Mouse (Mus musculus): ENCODE data around the gene Col25a1. TPM values are rescaled to one million over a fixed set of nuclear protein-coding genes. Genes with fewer than 3 reads are reported as not detected.

Col25a1 gene
- polyA plus RNA-seq, 1 experiment: 12.2 TPM

DNA sequence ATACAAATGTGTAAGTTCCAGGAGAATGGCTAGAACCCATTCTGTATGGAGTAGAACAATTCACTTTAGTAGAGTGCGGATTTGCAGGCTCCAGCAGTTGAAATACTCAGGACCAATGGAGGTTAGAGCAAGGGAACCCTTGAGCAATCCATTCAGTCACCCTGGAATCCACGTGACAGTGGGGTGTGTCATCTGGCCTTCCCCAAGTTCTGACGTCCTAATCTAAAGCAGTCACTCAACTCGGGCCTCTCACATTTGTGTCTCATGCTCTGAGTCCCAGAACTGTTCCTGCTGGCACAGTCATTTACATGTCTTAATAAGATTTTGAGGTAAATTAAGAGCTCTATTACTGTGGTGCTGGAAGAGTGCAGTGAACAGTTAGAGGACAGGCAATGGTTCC, 28.6 kb downstream of the Col25a1 start:
- no peak for DNase-seq (ENCODE audit: extremely low spot score in 1 of 2, low spot score in 1 of 2)

DNA sequence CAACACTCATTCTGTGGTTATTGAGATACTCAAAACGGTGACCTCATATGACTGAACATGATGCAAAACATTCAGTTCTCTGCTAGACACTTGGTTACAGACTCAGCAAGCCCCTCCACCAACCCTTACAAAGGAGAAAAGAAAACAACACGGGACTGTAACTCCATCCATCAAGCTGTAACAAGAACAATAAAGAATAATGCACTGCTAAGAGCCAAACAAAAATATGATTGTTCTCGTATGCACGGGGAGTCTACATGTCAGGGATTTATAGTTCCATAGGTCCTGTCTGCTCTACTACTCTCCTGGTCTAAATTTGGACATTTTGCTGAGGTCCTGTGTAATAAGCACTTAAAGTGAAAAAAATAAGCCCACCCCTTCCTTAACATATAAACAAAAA, 29.6 kb downstream of the Col25a1 start:
- no peak for DNase-seq (ENCODE audit: extremely low spot score in 1 of 2, low spot score in 1 of 2)

DNA sequence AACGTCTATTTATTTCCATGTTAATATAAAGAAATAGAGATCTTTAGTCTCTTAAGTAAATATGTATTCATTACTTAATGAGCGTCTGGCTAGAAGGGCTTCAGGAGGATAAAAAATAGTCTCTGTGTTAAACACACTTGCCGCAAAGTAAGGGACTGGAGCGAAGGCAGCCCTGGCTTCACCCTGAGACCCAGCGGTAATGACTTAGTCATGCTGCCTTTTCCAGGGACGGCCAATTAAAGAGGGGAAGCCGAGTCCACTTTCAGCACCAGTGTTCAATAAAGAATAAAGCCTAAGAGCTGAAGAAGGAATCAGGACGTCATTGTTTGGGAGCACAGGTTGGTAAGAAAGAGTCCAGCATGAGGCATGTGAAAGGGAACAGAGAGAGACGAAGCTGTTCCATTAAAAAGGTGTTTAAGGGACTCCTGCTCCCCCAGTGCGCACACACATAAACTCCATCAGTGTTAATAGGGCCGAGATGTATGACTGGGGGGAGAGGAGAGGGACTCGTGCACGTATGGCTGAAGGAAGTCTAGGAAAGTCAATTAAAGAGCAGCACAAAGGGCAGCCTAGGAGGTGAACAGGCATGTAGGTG, 30.1 kb downstream of the Col25a1 start:
- DNase-seq (ENCODE audit: extremely low spot score in 1 of 2, low spot score in 1 of 2): no peak

DNA sequence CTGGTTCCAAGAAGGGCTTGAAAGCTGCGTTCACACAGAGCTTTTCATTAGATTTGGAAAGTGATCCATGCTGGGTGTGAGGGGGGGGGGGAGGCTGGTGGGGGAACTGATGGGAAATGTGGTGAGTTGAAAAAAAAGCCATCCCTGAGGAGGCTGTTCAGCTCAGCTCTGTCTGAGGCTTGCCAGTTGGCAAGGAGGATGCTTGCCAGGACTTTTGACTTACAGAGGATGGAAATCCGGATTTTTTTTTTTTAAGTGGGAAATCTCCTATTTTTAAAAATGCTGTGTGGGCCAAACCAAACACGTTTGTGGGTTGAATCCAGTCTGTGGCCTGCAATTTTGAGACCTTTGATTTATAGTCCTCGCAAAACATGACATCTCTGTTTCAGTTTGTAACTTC, 35.6 kb downstream of the Col25a1 start:
- peak in 1 of 2 experiments; percentile 38 for DNase-seq (ENCODE audit: extremely low spot score in 1 of 2, low spot score in 1 of 2)

DNA sequence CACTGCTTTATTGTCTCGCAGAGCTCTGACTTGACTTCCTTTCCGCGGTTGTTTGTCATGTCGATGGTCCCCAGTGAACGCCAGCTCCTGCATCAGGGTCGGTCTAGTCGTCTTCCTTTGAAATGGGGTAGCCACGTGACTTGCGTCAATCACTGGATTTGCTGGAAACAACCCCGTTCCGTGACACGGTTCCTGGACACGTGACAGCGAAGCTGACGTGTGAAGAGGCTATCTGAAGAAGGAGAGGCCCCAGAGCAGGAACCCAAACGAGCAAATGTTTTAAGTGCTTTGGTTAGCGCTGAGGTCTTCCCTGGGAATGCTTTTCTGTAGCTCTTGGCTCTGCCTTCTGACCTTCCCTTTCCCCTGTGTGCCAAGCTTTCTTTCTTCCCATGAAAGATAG, 41.5 kb downstream of the Col25a1 start:
- DNase-seq (ENCODE audit: extremely low spot score in 1 of 2, low spot score in 1 of 2): no peak

DNA sequence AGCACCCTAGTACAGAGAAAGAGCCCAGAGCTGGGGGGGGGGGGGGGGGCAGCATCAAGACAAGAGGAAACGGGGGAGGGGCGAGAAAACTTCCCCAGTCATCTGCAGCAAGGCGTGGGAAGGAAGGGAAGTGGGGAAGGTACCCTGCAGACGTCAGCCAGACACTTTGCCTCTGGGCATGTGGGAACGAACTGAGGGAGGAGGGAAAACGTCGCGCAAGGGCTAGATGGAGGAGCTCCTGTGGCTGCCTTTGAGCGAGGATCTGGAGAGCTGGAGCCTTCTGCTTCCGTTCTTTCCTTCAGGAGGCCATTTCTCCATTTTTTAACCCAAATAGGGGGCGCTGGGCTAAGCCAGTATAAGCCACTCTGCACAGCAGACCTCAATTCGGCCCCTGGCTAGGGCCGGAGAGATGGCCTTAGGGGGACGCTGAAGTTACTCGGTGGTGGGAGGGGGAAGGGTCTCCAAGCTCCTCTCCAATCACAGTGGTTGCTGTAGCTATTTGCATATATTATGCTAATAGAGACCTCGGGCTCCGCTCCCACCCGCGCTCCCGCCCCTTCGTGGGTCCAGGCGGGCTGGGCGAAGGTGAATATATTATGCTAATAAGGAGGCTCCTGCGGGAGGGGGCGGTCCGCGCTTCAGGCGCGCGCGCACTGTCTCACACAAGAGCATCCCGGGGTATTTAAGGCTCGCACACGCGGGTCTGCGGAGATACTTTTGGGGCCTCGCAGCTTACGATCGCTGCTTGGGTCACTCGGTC, 49.1 kb downstream of the Col25a1 start:
- DNase-seq (ENCODE audit: extremely low spot score in 1 of 2, low spot score in 1 of 2): peak; percentile 80 to 85

DNA sequence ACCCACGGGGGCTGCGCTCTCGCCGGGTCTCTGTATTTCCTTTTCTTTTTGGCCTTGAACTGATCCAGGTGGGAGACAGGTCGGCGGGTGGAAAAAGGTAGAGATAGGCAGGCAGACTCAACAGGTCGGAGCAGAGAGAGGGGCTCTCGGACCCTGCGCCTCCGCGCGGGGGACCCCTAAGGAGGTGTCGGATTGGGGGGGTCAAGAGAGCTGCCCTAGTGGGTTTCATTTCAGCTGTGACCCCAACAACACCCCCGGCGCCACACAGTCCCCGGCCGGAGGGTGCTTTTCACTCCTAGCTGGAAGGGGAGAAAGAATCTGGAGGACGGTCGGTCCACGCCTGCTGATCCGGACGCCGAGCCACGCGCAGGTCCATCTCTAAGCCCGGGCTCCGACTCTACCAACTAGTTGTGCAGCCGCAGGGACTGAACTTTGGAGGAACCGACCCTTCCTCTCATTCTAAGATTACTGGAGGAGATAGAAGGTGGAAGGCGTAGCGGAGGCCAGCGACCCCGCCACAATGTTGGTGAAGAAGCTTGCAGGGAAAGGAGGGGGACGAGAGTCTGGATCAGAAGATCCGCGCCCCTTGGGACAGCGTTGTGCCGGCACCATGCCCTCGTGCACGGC, 49.8 kb downstream of the Col25a1 start:
- peak in 1 of 2 experiments; percentile 16 for DNase-seq (ENCODE audit: extremely low spot score in 1 of 2, low spot score in 1 of 2)

DNA sequence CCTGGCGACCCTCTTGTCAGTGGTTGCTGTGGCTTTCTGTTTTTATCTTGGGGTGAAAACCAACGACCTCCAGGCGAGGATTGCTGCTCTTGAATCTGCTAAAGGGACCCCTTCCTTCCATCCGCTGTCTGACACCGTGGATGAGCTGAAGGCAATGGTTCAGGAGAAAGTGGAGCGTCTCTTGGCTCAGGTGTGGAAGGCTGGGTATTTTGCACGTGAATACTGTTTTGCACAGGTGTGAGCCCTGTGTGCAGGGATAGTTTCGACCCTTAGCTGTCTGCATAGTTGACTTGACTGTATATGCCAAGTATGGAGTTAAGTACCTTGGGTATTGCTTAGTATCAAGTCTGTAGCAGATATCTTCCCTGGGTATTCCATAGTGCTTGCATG, 50.3 kb downstream of the Col25a1 start:
- DNase-seq (ENCODE audit: extremely low spot score in 1 of 2, low spot score in 1 of 2): no peak

DNA sequence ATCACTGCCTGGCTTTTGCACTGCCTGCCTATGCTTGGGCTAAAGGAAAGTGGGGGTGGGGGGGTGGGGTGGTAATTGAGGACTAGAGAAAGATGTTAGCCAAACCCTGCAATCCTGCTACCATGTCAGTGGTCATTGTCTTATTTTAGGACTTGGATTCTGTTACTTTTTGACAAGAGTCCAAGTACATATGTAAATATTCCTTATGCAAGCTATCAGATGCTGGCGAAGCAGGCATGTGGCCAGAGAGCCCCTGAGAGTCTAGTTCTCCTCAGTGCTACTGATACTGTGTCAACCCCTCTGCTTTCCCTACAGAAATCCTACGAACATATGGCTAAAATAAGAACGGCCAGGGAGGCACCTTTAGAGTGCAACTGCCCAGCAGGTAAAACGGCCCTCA, 51.1 kb downstream of the Col25a1 start:
- no peak for DNase-seq (ENCODE audit: extremely low spot score in 1 of 2, low spot score in 1 of 2)

DNA sequence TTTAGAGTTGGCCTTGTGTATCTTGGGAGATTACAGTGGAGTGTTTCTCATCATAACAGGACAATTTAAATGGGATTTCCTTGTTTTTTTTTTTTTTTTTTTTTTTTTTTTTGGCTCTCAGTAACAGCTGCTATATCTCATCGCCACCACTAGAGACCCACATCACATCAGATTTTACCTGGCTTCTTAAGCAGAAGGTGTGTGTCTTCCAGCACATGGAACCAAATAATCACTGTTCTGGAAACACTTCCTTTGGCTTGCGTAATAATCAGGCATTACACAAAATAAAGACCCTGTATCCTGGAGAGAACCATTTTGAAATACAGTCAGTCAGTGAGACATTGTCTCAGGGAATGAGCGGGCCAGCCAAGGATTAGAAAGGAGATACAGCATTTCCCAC, 53.8 kb downstream of the Col25a1 start:
- DNase-seq (ENCODE audit: extremely low spot score in 1 of 2, low spot score in 1 of 2): peak in 1 of 2 experiments; percentile 18

DNA sequence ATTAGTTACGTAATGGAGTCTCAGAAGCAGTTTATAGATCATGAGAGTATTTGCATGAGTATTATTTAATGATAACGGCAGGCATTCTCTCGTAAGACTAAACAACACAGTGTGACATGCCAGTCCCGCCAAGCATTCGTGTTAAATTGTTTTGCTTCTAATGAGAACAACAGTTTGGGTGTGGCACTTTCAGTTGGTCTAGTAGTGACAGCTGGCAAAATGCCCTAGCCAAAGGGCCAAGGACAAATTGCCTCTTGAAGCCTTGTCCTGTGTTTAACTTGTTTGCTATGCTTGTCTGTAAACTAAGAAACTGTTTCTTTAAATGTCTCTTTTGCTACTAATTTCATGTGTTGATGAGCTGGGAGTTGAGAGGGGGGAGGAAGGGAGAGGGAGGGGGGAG, 56.3 kb downstream of the Col25a1 start:
- no peak for DNase-seq (ENCODE audit: extremely low spot score in 1 of 2, low spot score in 1 of 2)

DNA sequence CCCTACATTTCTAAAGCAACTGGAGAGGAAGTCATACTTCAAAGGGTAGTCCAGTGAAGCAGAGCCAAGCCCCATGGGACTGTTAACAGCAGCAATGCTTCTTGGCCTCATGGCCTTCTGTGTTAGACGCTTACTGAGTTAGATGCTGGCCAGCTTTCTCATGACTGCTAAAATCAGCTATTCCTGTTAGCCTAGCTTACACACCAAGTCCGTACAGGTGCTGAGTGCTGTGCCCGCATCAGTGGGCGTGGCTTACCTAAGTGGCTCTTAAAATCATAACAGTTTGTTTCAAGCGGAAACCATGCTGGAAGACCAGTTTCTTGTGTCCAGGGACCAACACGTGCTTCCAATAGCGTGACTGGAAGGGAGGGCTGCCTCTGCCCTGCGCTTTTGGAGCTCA, 62.1 kb downstream of the Col25a1 start:
- DNase-seq (ENCODE audit: extremely low spot score in 1 of 2, low spot score in 1 of 2): no peak

DNA sequence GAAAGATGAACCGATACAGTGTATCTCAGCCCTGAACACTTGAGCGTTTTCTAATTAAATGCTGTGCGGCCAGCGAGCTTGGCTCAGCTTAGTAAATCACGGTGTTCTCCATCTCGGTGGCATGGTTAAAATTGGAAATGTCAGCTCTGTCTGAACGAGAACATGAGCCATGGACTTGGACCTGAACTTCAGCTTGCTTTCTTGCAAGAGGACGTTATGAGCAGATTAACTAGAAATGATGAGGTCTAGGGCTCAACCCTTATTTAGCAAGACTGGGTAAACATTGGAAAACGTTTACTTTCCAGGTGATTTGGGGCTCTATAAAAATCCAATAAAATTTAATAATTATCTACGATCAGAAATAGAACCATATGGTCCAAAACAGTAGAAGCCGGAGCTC, 83.3 kb downstream of the Col25a1 start:
- no peak for DNase-seq (ENCODE audit: extremely low spot score in 1 of 2, low spot score in 1 of 2)

DNA sequence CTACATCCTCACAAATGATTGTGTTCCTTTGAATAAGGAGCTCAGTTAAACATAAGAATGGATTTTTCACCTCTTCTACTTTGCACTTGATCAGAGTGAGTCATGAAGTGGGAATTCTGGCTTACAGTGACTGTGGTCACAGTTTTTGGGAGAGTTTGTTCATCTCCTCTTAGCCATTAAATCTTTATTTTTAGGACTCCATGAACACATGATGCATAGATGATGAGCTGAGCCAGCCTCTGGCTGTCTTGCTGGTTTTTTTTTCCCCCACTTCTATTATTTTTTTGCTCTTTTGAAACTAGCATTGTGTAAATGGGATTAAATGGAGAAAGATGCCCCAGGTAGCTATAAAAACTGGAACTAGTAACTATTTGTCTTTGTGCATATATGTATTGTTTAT, 84.8 kb downstream of the Col25a1 start:
- no peak for DNase-seq (ENCODE audit: extremely low spot score in 1 of 2, low spot score in 1 of 2)

DNA sequence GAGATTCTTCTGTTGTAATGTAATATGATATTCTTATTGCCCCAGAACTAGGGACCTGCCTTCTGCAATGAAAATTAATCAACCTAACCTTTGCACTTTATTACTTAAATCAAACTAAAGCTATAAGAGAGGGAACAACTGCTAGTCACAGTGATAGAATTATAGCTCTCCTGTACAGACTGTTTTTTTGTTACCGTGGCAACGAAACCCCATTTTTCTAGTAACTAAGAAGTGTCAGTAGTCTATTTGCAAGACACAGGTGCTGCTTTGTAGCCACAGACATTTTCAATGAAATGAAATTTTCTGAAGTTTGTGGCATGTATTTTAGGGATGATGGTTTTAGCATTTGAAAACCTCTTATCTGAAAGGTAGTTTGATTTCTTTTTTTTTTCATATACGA, 85.3 kb downstream of the Col25a1 start:
- no peak for DNase-seq (ENCODE audit: extremely low spot score in 1 of 2, low spot score in 1 of 2)

DNA sequence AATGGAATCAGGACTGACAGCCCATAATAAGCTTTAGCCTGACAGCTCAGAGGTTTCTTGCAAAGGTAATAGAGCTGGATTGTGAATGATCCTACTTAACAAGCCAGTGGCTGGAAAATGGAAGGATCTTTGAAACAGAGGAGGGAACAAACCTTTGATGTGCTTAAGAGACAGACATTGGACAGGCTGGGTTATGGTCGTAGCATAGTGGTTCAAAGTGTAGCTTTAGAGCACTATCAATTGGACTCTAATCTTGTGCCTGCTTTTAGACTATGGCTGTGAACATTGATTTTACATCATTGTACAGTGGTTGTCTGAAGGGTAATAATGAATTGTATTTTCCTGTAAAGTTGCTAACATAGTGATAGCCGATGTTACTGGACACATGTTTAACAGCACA, 86.4 kb downstream of the Col25a1 start:
- no peak for DNase-seq (ENCODE audit: extremely low spot score in 1 of 2, low spot score in 1 of 2)

DNA sequence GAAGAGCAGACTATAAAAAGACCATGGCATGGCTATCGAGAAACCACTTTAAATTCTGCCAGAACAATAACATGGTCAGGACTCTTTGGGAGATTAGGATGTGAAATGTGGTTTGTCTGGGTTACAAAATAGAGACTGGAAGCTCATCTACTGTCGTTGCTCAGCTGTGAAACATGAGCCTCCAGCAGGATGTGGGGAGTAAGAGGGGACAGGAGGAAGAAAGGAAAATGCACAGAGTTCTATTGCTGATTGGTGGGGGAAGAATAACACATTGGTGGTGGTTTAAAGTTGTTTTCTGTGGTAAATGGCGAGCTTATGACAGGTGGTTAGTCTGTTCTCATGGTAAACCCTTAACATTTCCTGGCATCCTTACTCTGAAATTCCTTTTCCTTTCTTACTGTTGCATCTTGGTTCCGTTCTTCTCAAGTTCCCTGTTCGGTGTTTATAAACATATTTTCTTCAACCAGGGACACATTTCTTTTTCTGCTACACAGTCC, 87.0 kb downstream of the Col25a1 start:
- no peak for DNase-seq (ENCODE audit: extremely low spot score in 1 of 2, low spot score in 1 of 2)

DNA sequence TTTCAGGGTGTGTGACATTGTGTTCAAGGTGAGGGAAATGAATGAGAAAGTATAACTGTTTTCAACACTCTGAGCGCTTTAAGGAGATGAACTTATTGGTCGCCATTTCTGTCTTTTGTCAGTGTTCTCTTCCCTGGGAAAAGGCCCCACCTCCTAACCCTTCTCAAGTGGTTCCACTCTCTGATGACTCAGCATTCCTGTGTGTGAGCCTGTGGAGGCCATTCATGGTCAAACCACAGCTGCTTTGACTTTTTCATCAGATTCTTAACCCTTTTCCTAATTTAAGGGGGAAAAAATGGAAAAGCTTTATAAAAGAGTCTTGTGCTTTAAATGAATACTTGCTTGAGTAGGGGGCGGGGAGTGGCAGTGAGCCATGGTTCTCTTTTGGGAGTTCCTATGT, 89.5 kb downstream of the Col25a1 start:
- no peak for DNase-seq (ENCODE audit: extremely low spot score in 1 of 2, low spot score in 1 of 2)

DNA sequence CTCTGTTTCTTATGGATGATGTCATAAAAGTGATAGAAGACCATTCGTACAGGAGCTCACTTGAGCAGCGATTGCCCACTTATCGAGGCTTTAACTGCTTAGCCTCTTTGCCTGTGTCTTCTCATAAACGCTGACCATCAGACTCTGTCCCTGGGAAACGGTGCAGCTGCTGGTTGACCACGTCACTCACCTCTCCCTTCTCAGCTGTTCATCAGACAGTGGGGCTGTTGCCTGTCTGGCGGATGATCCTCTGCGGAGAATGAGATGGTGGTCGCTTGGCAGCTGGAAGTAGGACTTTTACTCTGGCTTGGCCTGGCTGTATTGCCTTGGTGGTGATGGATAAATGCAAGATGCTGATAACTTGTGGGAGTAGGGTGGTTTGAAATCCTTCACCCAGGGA, 96.9 kb downstream of the Col25a1 start:
- DNase-seq (ENCODE audit: extremely low spot score in 1 of 2, low spot score in 1 of 2): no peak

DNA sequence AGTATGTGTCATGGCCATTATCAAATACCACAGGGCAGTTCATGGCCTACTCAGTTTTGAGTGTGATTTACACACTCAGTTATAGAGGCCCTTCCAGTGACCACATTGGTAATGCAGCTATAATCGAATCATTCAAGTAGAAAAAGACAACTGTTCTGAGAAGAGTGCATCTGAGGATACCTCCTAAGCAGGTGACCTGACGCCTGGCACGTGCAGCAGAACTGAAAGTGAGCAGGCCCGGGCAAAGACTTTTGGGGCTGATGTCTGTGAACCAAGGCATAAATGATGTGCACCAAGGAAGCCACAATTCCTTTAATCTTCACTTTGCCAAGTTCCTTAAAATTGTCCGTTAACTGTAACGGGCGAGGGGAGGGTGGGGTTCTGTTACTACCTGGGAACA, 101.6 kb downstream of the Col25a1 start:
- no peak for DNase-seq (ENCODE audit: extremely low spot score in 1 of 2, low spot score in 1 of 2)

DNA sequence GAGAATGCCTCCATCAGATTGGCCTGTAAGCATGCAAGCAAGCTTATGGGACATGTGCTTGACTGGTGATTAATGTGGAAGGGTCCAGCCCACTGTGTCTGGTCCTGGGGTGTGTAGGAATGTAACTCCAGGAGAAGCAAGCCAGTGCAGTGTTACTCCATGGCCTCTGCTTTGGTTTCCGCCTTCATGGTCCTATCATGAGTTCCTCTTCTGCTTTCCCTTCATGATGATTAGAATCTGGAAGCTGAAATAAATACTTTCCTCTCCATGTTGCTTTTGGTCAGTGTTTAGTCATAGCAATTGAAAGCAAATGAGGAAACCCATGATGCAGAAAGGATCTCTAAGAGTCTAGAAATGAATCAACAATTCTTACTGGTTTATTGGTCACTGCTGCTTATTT, 103.9 kb downstream of the Col25a1 start:
- no peak for DNase-seq (ENCODE audit: extremely low spot score in 1 of 2, low spot score in 1 of 2)

DNA sequence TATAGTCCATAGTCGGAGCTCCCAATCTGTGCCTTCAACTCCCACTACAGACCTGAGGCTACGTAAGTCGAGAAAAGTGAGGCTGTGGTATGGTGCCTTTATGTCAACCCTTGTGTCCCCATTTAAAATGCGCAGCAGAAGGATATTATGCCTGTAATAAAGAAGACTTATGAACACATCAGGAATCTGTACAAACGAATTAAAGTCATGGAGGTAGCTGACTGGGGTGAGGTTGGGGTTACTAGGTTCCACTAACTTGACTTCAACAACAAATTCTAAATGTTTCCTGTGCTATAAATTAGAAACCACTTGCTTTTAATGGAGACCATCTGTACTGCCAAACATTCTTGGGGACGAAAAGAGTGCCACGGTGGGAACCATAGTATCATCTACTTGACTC, 104.8 kb downstream of the Col25a1 start:
- DNase-seq (ENCODE audit: extremely low spot score in 1 of 2, low spot score in 1 of 2): no peak
